Mouse (Mus musculus) heart, embryonic 16.5 days (tissue): Measurements from ENCODE around the gene Bbs9. TPM values are rescaled to one million over a fixed set of nuclear protein-coding genes. Genes with fewer than 3 reads are reported as not detected.

Source experiments
- ATAC-seq: fragments of 200-750 bp; cut with Nextera tagmentation; replicated peaks from 2 replicates; pipeline ENCODE4 v1.8.0; 2017; ENCODE audit warnings: moderate number of reproducible peaks; ENCODE audit not compliant: insufficient read depth, low FRiP score; ENCODE audit errors: extremely low read depth
- H3K27ac ChIP-seq: fragments of 300-500 bp; sonication (generic); 2 replicates; pipeline ENCODE4 v1.5.1; 2014; ENCODE audit warnings: mild to moderate bottlenecking, low read length, control low read depth, moderate library complexity
- H3K27me3 ChIP-seq: fragments of 300-500 bp; sonication (generic); 2 replicates; pipeline ENCODE4 v1.6.1; 2014; ENCODE audit warnings: low read length, mixed read lengths; ENCODE audit not compliant: control insufficient read depth, insufficient read depth
- H3K36me3 ChIP-seq: fragments of 300-500 bp; sonication (generic); 2 replicates; pipeline ENCODE4 v1.6.1; 2014; ENCODE audit not compliant: control insufficient read depth, insufficient read depth
- H3K4me1 ChIP-seq: fragments of 300-500 bp; sonication (generic); 2 replicates; pipeline ENCODE4 v1.6.1; 2014; ENCODE audit warnings: low read length, mixed read lengths; ENCODE audit not compliant: control insufficient read depth, insufficient read depth
- H3K4me2 ChIP-seq: fragments of 300-500 bp; sonication (generic); 2 replicates; pipeline ENCODE4 v1.6.1; 2014; ENCODE audit warnings: low read depth, mild to moderate bottlenecking, control low read depth, low read length
- H3K4me3 ChIP-seq: fragments of 300-500 bp; sonication (generic); 2 replicates; pipeline ENCODE4 v1.5.1; 2014; ENCODE audit warnings: mild to moderate bottlenecking, control low read depth, low read length
- H3K9ac ChIP-seq: fragments of 300-500 bp; sonication (generic); 2 replicates; pipeline ENCODE4 v1.6.1; 2014; ENCODE audit warnings: low read length, control low read depth
- H3K9me3 ChIP-seq: fragments of 300-500 bp; sonication (generic); replicated peaks from 2 replicates; pipeline ENCODE4 v1.6.1; 2016; ENCODE audit warnings: low read length; ENCODE audit not compliant: control insufficient read depth
- WGBS: fragments of 180-500 bp; shearing (Covaris S2); extraction: QIAGEN DNeasy Blood & Tissue Kit; methylation state at CpG from one replicate; pipeline ENCODE4 v1.1.7; 2014; 5-methylcytosine and 5-hydroxymethylcytosine counted together
- polyA plus RNA-seq: library from polyadenylated mRNA; unstranded; fragments of >200 nt; fragmentation: Nextera tagmentation; extraction: Ambion mirVana; gene quantifications from 2 replicates; pipeline ENCODE4 v1.2.1, GENCODE M21; 2015

The Bbs9 gene
- polyA plus RNA-seq, 1 experiment from 2014 or later, result 7.9 TPM

GRCm38 (mm10) chr9:22563612-22564347 lies 88.3 kb downstream of the Bbs9 start:
- H3K27me3 ChIP-seq, result no peaks in the 10 kb centered on the region

GRCm38 (mm10) chr9:22567726-22568125 lies 92.2 kb downstream of the Bbs9 start:
- no peaks in the 10 kb centered on the region for H3K4me1 ChIP-seq
- no peaks in the 10 kb centered on the region for H3K36me3 ChIP-seq
- no peaks in the 10 kb centered on the region; the same call in 1 of the 2 replicates for H3K9me3 ChIP-seq
- H3K9ac ChIP-seq, result no peak overlapping the region
- H3K27ac ChIP-seq, result no peak overlapping the region
- H3K4me2 ChIP-seq, result no peak overlapping the region
- no peak overlapping the region for H3K4me3 ChIP-seq
- ATAC-seq, result no peak
- no peaks in the 10 kb centered on the region for H3K27me3 ChIP-seq
- WGBS, result 87% methylated on average over 5 of the region's 5 CpGs

More at GRCm38 (mm10) chr9:22563612-22564347, 88.3 kb downstream of the Bbs9 start:
- no peak for ATAC-seq
- H3K4me1 ChIP-seq, result no peaks in the 10 kb centered on the region
- H3K9me3 ChIP-seq, result no peaks in the 10 kb centered on the region; the same call in 1 of the 2 replicates
- no peak overlapping the region for H3K9ac ChIP-seq
- no peak overlapping the region for H3K4me3 ChIP-seq
- H3K4me2 ChIP-seq, result no peak overlapping the region
- H3K36me3 ChIP-seq, result no peaks in the 10 kb centered on the region
- 81% methylated on average over 11 of the region's 11 CpGs for WGBS
- no peak overlapping the region for H3K27ac ChIP-seq

GRCm38 (mm10) chr9:22576426-22577139 lies 101.1 kb downstream of the Bbs9 start:
- 73% methylated on average over 14 of the region's 14 CpGs for WGBS
- Histone ChIP-seq H3K36me3 (no peaks in the 10 kb centered on the region), H3K9me3 (no peaks in the 10 kb centered on the region), H3K4me2 (no peak overlapping the region), H3K4me1 (no peaks in the 10 kb centered on the region), H3K4me3 (no peak overlapping the region), H3K27me3 (no peaks in the 10 kb centered on the region), H3K27ac (no peak overlapping the region), H3K9ac (no peak overlapping the region)
- ATAC-seq, result no peak

- Histone ChIP-seq H3K27ac (no peak overlapping the region), H3K27me3 (no peaks in the 10 kb centered on the region), H3K4me3 (no peak overlapping the region), H3K9ac (no peak overlapping the region), H3K9me3 (no peaks in the 10 kb centered on the region), H3K36me3 (no peaks in the 10 kb centered on the region), H3K4me2 (no peak overlapping the region), H3K4me1 (no peaks in the 10 kb centered on the region)
- 57% methylated on average over 3 of the region's 3 CpGs for WGBS
- no peak for ATAC-seq
Measured at GRCm38 (mm10) chr9:22578266-22578665, 102.8 kb downstream of the Bbs9 start.

GRCm38 (mm10) chr9:22584221-22584620 lies 108.7 kb downstream of the Bbs9 start:
- H3K4me2 ChIP-seq, result no peak overlapping the region

GRCm38 (mm10) chr9:22593032-22593431 lies 117.5 kb downstream of the Bbs9 start:
- no peaks in the 10 kb centered on the region for H3K36me3 ChIP-seq
- no peak overlapping the region for H3K4me2 ChIP-seq
- no peak overlapping the region for H3K9ac ChIP-seq
- H3K9me3 ChIP-seq, result no peaks in the 10 kb centered on the region
- no peak for ATAC-seq
- H3K4me3 ChIP-seq, result no peak overlapping the region
- no peaks in the 10 kb centered on the region for H3K27me3 ChIP-seq
- no peak overlapping the region for H3K27ac ChIP-seq
- WGBS, result 94% methylated on average over 5 of the region's 5 CpGs
- H3K4me1 ChIP-seq, result no peaks in the 10 kb centered on the region

More at GRCm38 (mm10) chr9:22584221-22584620, 108.7 kb downstream of the Bbs9 start:
- no peak overlapping the region for H3K27ac ChIP-seq
- H3K4me1 ChIP-seq, result no peaks in the 10 kb centered on the region
- H3K27me3 ChIP-seq, result no peaks in the 10 kb centered on the region
- no peak overlapping the region for H3K4me3 ChIP-seq
- no peaks in the 10 kb centered on the region for H3K9me3 ChIP-seq
- WGBS, result 92% methylated on average over 3 of the region's 3 CpGs
- ATAC-seq, result no peak
- no peaks in the 10 kb centered on the region for H3K36me3 ChIP-seq
- H3K9ac ChIP-seq, result no peak overlapping the region

- Histone ChIP-seq H3K9me3 (no peaks in the 10 kb centered on the region), H3K9ac (no peak overlapping the region), H3K4me3 (no peak overlapping the region), H3K4me2 (no peak overlapping the region), H3K4me1 (no peaks in the 10 kb centered on the region), H3K27me3 (no peaks in the 10 kb centered on the region), H3K27ac (no peak overlapping the region), H3K36me3 (no peaks in the 10 kb centered on the region)
- ATAC-seq, result no peak
- 56% methylated on average over 2 of the region's 2 CpGs for WGBS
Measured at GRCm38 (mm10) chr9:22596650-22597049, 121.1 kb downstream of the Bbs9 start.

GRCm38 (mm10) chr9:22613271-22613824 lies 137.8 kb downstream of the Bbs9 start:
- WGBS, result 78% methylated on average over 6 of the region's 6 CpGs
- Histone ChIP-seq H3K27ac (no peak overlapping the region), H3K4me1 (0 out of 2 replicates have a peak, but pooled peaks cover 2% of the 10 kb centered on the region), H3K27me3 (no peaks in the 10 kb centered on the region), H3K4me2 (no peak overlapping the region), H3K36me3 (no peaks in the 10 kb centered on the region), H3K9ac (no peak overlapping the region), H3K9me3 (peaks cover 3% of the 10 kb centered on the region; the same call in 1 of the 2 replicates), H3K4me3 (no peak overlapping the region)
- ATAC-seq, result no peak

GRCm38 (mm10) chr9:22619245-22619644 lies 143.7 kb downstream of the Bbs9 start:
- 85% methylated on average over 1 of the region's 1 CpGs for WGBS
- H3K4me1 ChIP-seq, result no peaks in the 10 kb centered on the region
- H3K4me3 ChIP-seq, result no peak overlapping the region
- H3K36me3 ChIP-seq, result no peaks in the 10 kb centered on the region
- no peaks in the 10 kb centered on the region for H3K27me3 ChIP-seq
- H3K27ac ChIP-seq, result no peak overlapping the region
- H3K9ac ChIP-seq, result no peak overlapping the region
- peaks cover 3% of the 10 kb centered on the region; the same call in 1 of the 2 replicates for H3K9me3 ChIP-seq
- no peak for ATAC-seq
- no peak overlapping the region for H3K4me2 ChIP-seq
